Mouse (Mus musculus) naive thymus-derived CD4-positive, alpha-beta T cell, adult 5 months (primary cell): Measurements from ENCODE around the gene Il31ra. TPM values are rescaled to one million over a fixed set of nuclear protein-coding genes. Genes with fewer than 3 reads are reported as not detected.

ENCODE experiments used
- polyA plus RNA-seq: library from polyadenylated mRNA; unstranded; fragments of 100-300 nt; shearing (Covaris generic); gene quantifications from one replicate; pipeline ENCODE4 v1.2.1, GENCODE M21; 2017

Il31ra gene
- not detected for polyA plus RNA-seq

GRCm38 (mm10) chr13:112594260-112594659, at the start of gene Il31ra:
Gene Il31ra, minus strand, starts transcription at chr13:112594360.

Other genes starting within 250 kb of the Il31ra start
- 318 TPM for gene Il6st, start 130.3 kb downstream of the Il31ra start, polyA plus RNA-seq
- gene Ddx4, start 58.1 kb upstream of the Il31ra start, polyA plus RNA-seq = not detected
- gene Slc38a9, start 66.4 kb upstream of the Il31ra start, polyA plus RNA-seq = 33.0 TPM
- not detected for gene Plpp1, start 206.4 kb upstream of the Il31ra start, polyA plus RNA-seq